Mouse (Mus musculus): ENCODE measurements at regions not wholly inside any gene's neighbourhood (a gene's known extent, or its start where the extent isn't known, plus 50 kb on each side); places are given as distances from the start of the nearest gene placed in this dataset.
"Not testable (repeated sequence)": the region's sequence is repeated elsewhere in the genome, so short reads cannot be mapped to it uniquely, and the experiment has no call there.

- DNase-seq, result no peak
Measured at GRCm38 (mm10) chr15:87818566-87818965, 274.5 kb downstream of the Fam19a5 start.

- no peak for DNase-seq
Measured at GRCm38 (mm10) chr15:87842097-87842496, 298.0 kb downstream of the Fam19a5 start.

- no peak for DNase-seq
Measured at GRCm38 (mm10) chr15:87859069-87859468, 315.0 kb downstream of the Fam19a5 start.

GRCm38 (mm10) chr15:87876286-87876899 is 332.3 kb downstream of the Fam19a5 start:
- DNase-seq, result peak; percentile 67 to 79

GRCm38 (mm10) chr15:87890903-87891302 is 346.8 kb downstream of the Fam19a5 start:
- DNase-seq, result no peak

GRCm38 (mm10) chr15:87894866-87895265 is 350.8 kb downstream of the Fam19a5 start:
- not testable (repeated sequence) for DNase-seq

GRCm38 (mm10) chr15:87898655-87899054 is 354.6 kb downstream of the Fam19a5 start:
- no peak for DNase-seq

GRCm38 (mm10) chr15:87904436-87904835 is 360.3 kb downstream of the Fam19a5 start:
- peak; percentile 71 to 80 for DNase-seq

GRCm38 (mm10) chr15:87906310-87906709 is 362.2 kb downstream of the Fam19a5 start:
- peak; percentile 45 to 61 for DNase-seq

GRCm38 (mm10) chr15:87922091-87922490 is 378.0 kb downstream of the Fam19a5 start:
- peak in 1 of 2 experiments; percentile 44 for DNase-seq

- no peak for DNase-seq
Measured at GRCm38 (mm10) chr15:87922781-87923446, 378.8 kb downstream of the Fam19a5 start.

- DNase-seq, result peak; percentile 46 to 49
Measured at GRCm38 (mm10) chr15:87923906-87924305, 379.8 kb downstream of the Fam19a5 start.

- DNase-seq, result peak; percentile 69 to 84
Measured at GRCm38 (mm10) chr15:87936041-87936440, 391.9 kb downstream of the Fam19a5 start.

- peak; percentile 80 to 87 for DNase-seq
Measured at GRCm38 (mm10) chr15:87940837-87941236, 396.7 kb downstream of the Fam19a5 start.

GRCm38 (mm10) chr15:87952531-87952930 is 408.4 kb downstream of the Fam19a5 start:
- DNase-seq, result no peak

- no peak for DNase-seq
Measured at GRCm38 (mm10) chr15:87955685-87956256, 411.7 kb downstream of the Fam19a5 start.

GRCm38 (mm10) chr15:87958866-87959265 is 414.8 kb downstream of the Fam19a5 start:
- DNase-seq, result no peak

GRCm38 (mm10) chr15:87972641-87973040 is 428.5 kb downstream of the Fam19a5 start:
- no peak for DNase-seq

GRCm38 (mm10) chr15:87987322-87987985 is 443.4 kb downstream of the Fam19a5 start:
- DNase-seq, result no peak

GRCm38 (mm10) chr15:87994546-87994945 is 450.4 kb downstream of the Fam19a5 start:
- peak; percentile 59 to 78 for DNase-seq

GRCm38 (mm10) chr15:88017076-88017475 is 473.0 kb downstream of the Fam19a5 start:
- DNase-seq, result peak; percentile 88 to 91

- peak in 1 of 2 experiments; percentile 1 for DNase-seq
Measured at GRCm38 (mm10) chr15:88032751-88033150, 488.7 kb downstream of the Fam19a5 start.

- DNase-seq, result peak; percentile 26 to 35
Measured at GRCm38 (mm10) chr15:88033725-88034124, 489.6 kb downstream of the Fam19a5 start.
